In the genomic region with DNA sequence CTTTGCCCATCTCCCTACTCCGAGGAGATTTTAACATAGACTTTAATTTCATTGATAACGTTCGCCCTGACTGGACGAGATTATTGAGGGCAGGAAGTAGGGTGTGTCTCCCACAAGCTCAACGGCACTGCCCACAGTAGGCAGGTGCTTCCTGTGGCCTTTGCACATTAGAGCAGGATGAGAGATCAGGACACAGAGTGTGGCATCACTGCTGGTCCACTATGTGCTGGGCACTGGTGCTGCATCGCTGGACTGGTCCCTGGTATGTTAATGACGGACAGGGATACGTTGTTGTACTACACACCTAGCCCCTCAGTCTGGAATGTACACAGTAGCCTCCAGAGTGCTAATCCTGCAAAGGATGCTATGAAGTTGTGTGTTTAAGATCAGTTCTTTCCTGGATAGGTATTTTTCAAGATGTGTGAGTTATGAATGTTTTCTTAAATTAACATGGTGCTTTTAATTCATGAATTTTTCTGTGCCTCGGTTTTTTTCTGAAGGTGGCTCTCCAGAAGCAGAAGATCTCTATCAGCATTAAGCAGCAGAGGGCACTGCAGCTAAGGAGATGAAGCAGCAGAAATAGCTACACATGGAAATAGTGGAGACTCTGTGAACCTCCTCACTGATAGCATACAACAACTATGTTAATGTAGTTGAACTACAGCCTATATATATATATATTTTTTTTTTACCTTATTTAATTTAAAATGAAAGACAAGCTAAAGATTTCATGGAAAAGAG, we compare ENCODE assay signal across 8 mouse cellular contexts.
DNase-seq lines count a peak whose midpoint lies in the region; ATAC-seq and TF ChIP-seq lines count a peak whose summit lies in the region.

No protein-coding gene starts in this region.

- TF ChIP-seq CTCF in liver, postnatal 0 days (IDR thresholded peaks at IDR 0.05; ENCODE audit: low read depth): peak; percentile 79

- no peak overlapping the region; the same call in 1 of the 2 replicates for H3K9ac ChIP-seq in liver, postnatal 0 days (replicated peaks)
- H3K9ac ChIP-seq in neural tube, embryonic 14.5 days (replicated peaks; ENCODE audit: low read depth, low read length): no peak overlapping the region

- no peaks in the 10 kb centered on the region for H3K36me3 ChIP-seq in liver, postnatal 0 days (replicated peaks; ENCODE audit: insufficient read depth, low read length)
- H3K36me3 ChIP-seq in neural tube, embryonic 14.5 days (ENCODE audit: control insufficient read depth, insufficient read depth, low read length): no peaks in the 10 kb centered on the region

- 29% methylated on average over 9 of the region's 9 CpGs for WGBS in liver, postnatal 0 days (ENCODE audit: insufficient replicate concordance)
- 70% methylated on average over 9 of the region's 9 CpGs for WGBS in neural tube, embryonic 14.5 days

- TF ChIP-seq EP300 in liver, postnatal 0 days (IDR thresholded peaks at IDR 0.05; ENCODE audit: low read depth): no peak

- no peaks in the 10 kb centered on the region for H3K27me3 ChIP-seq in liver, postnatal 0 days (ENCODE audit: insufficient read depth, low read length)
- H3K27me3 ChIP-seq in neural tube, embryonic 14.5 days (ENCODE audit: control insufficient read depth, insufficient read depth, low read length): no peaks in the 10 kb centered on the region

- H3K4me1 ChIP-seq in liver, postnatal 0 days (ENCODE audit: insufficient read depth): peaks cover 8% of the 10 kb centered on the region
- H3K4me1 ChIP-seq in neural tube, embryonic 14.5 days (ENCODE audit: control insufficient read depth, insufficient read depth, low read length): no peaks in the 10 kb centered on the region

- peak overlapping the region; percentile 55 for H3K4me2 ChIP-seq in liver, postnatal 0 days (ENCODE audit: low read depth, low read length)
- H3K4me2 ChIP-seq in neural tube, embryonic 14.5 days (ENCODE audit: low read depth, low read length): no peak overlapping the region

- H3K27ac ChIP-seq in liver, postnatal 0 days (ENCODE audit: low read depth): no peak overlapping the region
- H3K27ac ChIP-seq in neural tube, embryonic 14.5 days (ENCODE audit: low read depth, low read length): no peak overlapping the region

- 0 out of 2 replicates have a peak, but pooled peaks cover 3% of the 10 kb centered on the region for H3K9me3 ChIP-seq in liver, postnatal 0 days (ENCODE audit: low read length)
- no peaks in the 10 kb centered on the region for H3K9me3 ChIP-seq in neural tube, embryonic 14.5 days (ENCODE audit: control insufficient read depth, low read length)

- no peak overlapping the region for H3K4me3 ChIP-seq in liver, postnatal 0 days (ENCODE audit: low read depth, low read length)
- H3K4me3 ChIP-seq in neural tube, embryonic 14.5 days (ENCODE audit: low read depth, low read length): no peak overlapping the region

- ATAC-seq in common myeloid progenitor, adult 5-6 weeks (replicated peaks; ENCODE audit: low read depth, poor library complexity, severe bottlenecking): peak; percentile 79
- ATAC-seq in liver, postnatal 0 days: peak; percentile 74
- ATAC-seq in neural tube, embryonic 14.5 days (ENCODE audit: low read depth): peak; percentile 65; the same call in 1 of the 2 replicates

- DNase-seq in CD4-positive, CD25-positive, alpha-beta regulatory T cell, adult 2 months (ENCODE audit: low read depth, low spot score): peak; percentile 79
- peak; percentile 50 for DNase-seq in ZHBTc4 (ENCODE audit: low read depth, low spot score)
- peak; percentile 17 to 30 for DNase-seq in gastrocnemius, adult 8-10 months (ENCODE audit: low spot score in 2 of 2)
- peak; percentile 52 to 74 for DNase-seq in kidney, postnatal 25 days
- peak; percentile 55 for DNase-seq in liver, postnatal 0 days
- DNase-seq in thymus, postnatal 25 days: peak; percentile 73

Comparison
In these comparisons a context has a peak if more than half of its experiments do, and no peak if none do; other contexts are left out.
1. DNase-seq: peak in every context shown above with its lines; median percentile 79 in CD4-positive, CD25-positive, alpha-beta regulatory T cell, adult 2 months; 73 in thymus, postnatal 25 days; 63 in kidney, postnatal 25 days; 55 in liver, postnatal 0 days; 50 in ZHBTc4; 24 in gastrocnemius, adult 8-10 months.